Mouse (Mus musculus): ENCODE measurements around the gene Heatr9. TPM values are rescaled to one million over a fixed set of nuclear protein-coding genes. Genes with fewer than 3 reads are reported as not detected.
A peak's percentile ranks its signal among the peaks of the same experiment; 100 is the strongest.

Heatr9 gene
- total and polyA plus RNA-seq, 3 experiments = not detected

DNA sequence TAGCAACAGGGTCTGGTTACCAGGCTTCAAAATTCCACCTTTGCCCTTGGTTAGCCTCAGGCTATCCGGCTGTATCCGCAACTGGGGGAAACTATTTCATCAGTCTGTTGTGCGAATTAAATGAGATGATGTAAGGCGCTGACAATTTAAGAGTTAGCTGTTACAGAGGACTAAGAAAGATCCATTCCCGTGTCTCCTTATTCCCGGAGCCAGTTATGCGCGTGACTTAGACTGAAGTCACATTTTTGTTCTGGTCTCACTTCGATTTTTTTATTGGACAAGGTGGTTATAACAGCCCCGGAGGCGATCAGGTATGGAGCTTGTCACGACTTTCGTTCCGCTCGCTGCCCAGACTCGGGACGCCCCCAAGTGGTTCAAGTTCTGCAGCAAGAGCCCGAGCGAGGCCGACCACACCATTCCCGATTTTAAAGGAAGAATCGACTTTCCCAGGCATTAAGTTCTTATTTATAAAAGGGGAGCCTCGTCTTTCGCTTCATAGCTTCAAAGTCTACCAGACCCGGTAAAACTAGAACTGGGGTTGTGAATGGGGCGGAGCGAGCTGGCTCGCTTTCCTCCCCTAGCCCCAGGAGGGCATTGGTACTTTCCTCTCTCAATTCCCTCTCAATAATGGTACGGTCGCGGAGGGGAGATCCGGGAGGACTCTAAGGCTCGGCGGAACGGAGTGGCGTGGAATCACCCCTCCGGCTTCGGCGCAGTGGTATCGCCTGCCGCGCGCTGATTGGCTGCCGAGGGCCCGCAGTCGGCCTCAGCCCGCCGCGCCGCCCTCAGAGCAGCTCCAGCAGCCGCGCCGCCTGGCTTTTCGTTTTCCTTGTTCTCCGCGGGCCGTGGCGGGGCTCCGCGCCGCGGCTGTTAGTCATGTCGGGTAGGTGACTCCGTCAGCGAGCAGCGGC is 49.4 kb downstream of the Heatr9 start, which contains the start of gene Taf15 (continued):
- TF ChIP-seq MYC (IDR thresholded peaks at IDR 0.05; ENCODE audit: low read depth, low read length) = peak; percentile 80; the same call in 1 of the 2 replicates
- no peak for TF ChIP-seq GABPA (IDR thresholded peaks at IDR 0.05; ENCODE audit: low read depth, low read length)
- TF ChIP-seq MAZ (IDR thresholded peaks at IDR 0.05; ENCODE audit: low read depth, low read length) = peak; percentile 57; the same call in 1 of the 2 replicates
- peak; percentile 38; the same call in 1 of the 2 replicates for TF ChIP-seq ELF1 (IDR thresholded peaks at IDR 0.05; ENCODE audit: low read depth, low read length)

DNA sequence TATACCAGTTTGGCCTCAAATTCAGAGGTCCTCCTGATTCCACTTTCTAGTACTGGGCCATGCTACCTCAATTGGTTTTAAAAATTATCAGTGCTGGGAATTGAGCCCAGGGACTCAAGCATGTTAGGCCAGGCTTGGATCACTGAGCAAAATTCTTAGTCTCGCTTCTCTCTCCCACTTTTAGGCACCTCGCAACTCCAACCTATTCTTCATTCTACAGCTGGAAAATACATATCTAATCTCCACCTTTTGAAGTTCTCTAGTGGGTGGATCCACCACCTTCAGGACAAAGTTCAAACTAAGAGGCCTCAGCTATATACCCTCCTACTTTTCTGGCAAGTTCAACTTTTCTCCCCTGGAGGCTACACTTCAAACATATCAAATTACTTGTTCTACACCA is 50.2 kb downstream of the Heatr9 start:
- peak; percentile 72 for DNase-seq (ENCODE audit: low read depth, low spot score)
- Histone ChIP-seq H3K4me3 (ENCODE audit: control insufficient read depth in 1 of 2, insufficient read depth in 1 of 2, low read depth in 2 of 2, low read length in 2 of 2) (peak overlapping the region; percentile 50 to 69), H3K27ac (ENCODE audit: control insufficient read depth, low read depth, low read length) (peak overlapping the region; percentile 98)

DNA sequence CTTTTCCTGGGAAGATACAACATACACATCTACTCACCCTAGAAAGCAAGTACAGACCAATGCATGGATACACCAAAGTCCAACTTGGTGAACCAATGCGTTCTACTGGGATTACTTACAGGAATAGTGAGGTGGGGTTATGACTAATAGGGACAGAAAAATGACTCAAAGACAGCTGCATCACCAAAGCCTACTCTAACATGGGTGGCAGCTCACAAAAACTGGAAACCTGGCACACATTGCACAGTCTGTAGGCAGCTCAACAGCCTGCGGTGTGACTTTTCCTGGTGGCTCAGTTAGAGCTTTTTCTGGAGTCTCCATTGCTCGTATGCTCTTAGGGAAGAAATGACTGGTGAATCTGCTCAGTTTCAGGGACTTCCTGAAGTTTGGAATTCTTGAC is 53.2 kb downstream of the Heatr9 start:
- H3K4me3 ChIP-seq (ENCODE audit: control insufficient read depth in 1 of 2, insufficient read depth in 1 of 2, low read depth in 2 of 2, low read length in 2 of 2) = no peak overlapping the region
- H3K4me1 ChIP-seq (ENCODE audit: control insufficient read depth in 1 of 2, insufficient read depth in 2 of 2, low read length in 2 of 2) = peaks cover 9 to 10% of the 10 kb centered on the region in 2 experiments
- H3K9ac ChIP-seq (ENCODE audit: control insufficient read depth, low read depth, low read length, poor library complexity, severe bottlenecking) = no peak overlapping the region

More for the DNA sequence above, 50.2 kb downstream of the Heatr9 start:
- Histone ChIP-seq H3K79me2 (ENCODE audit: control insufficient read depth, insufficient read depth, low read length, poor library complexity) (peaks cover 40% of the 10 kb centered on the region), H3K27me3 (ENCODE audit: control insufficient read depth in 1 of 2, insufficient read depth in 2 of 2, low read length in 2 of 2) (no peaks in the 10 kb centered on the region), H3K36me3 (ENCODE audit: control insufficient read depth in 1 of 2, insufficient read depth in 2 of 2, low read length in 2 of 2) (peaks cover 20 to 36% of the 10 kb centered on the region in 2 experiments), H3K9ac (ENCODE audit: control insufficient read depth, low read depth, low read length, poor library complexity, severe bottlenecking) (peak overlapping the region; percentile 96), H3K4me1 (ENCODE audit: control insufficient read depth in 1 of 2, insufficient read depth in 2 of 2, low read length in 2 of 2) (peaks cover 18 to 20% of the 10 kb centered on the region in 2 experiments), H3K9me3 (replicated peaks; ENCODE audit: insufficient read depth, low read length) (no peaks in the 10 kb centered on the region)
- TF ChIP-seq KAT2A (conservative IDR thresholded peaks at IDR 0.05; ENCODE audit: low read depth, low read length) = no peak
- TF ChIP-seq POLR2AphosphoS2 (IDR thresholded peaks at IDR 0.05; ENCODE audit: low read length) = no peak
- TF ChIP-seq JUND (IDR thresholded peaks at IDR 0.05; ENCODE audit: low read depth, low read length) = no peak
- TF ChIP-seq CHD1 (IDR thresholded peaks at IDR 0.05; ENCODE audit: low read depth, low read length) = no peak; the same call in 1 of the 2 replicates
- TF ChIP-seq CTCF (IDR thresholded peaks at IDR 0.05 in 2 of 3, conservative IDR thresholded peaks at IDR 0.05 in 1 of 3; ENCODE audit: control insufficient read depth in 1 of 3, insufficient read depth in 1 of 3, low read depth in 2 of 3, low read length in 3 of 3, poor library complexity in 1 of 3, severe bottlenecking in 1 of 3) = no peak
- TF ChIP-seq MYC (IDR thresholded peaks at IDR 0.05; ENCODE audit: low read depth, low read length) = 0 out of 2 replicates have a peak, but pooled peaks have one; percentile 26
- TF ChIP-seq HCFC1 (IDR thresholded peaks at IDR 0.05; ENCODE audit: low read depth, low read length) = no peak

More for the DNA sequence above, 53.2 kb downstream of the Heatr9 start:
- no peak for DNase-seq (ENCODE audit: low read depth, low spot score)
- Histone ChIP-seq H3K27ac (ENCODE audit: control insufficient read depth, low read depth, low read length) (no peak overlapping the region), H3K9me3 (replicated peaks; ENCODE audit: insufficient read depth, low read length) (no peaks in the 10 kb centered on the region), H3K79me2 (ENCODE audit: control insufficient read depth, insufficient read depth, low read length, poor library complexity) (peaks cover 15% of the 10 kb centered on the region), H3K36me3 (ENCODE audit: control insufficient read depth in 1 of 2, insufficient read depth in 2 of 2, low read length in 2 of 2) (peaks cover 0 to 11% of the 10 kb centered on the region in 2 experiments; a peak in 2 of 4 replicates), H3K27me3 (ENCODE audit: control insufficient read depth in 1 of 2, insufficient read depth in 2 of 2, low read length in 2 of 2) (peaks cover 3 to 4% of the 10 kb centered on the region in 2 experiments)
- TF ChIP-seq CHD1 (IDR thresholded peaks at IDR 0.05; ENCODE audit: low read depth, low read length) (no peak), GATA1 (IDR thresholded peaks at IDR 0.05; ENCODE audit: low read depth, low read length) (no peak), MYB (IDR thresholded peaks at IDR 0.05; ENCODE audit: low read depth, low read length) (no peak), E2F4 (IDR thresholded peaks at IDR 0.05; ENCODE audit: borderline replicate concordance, low read depth, low read length) (no peak), TCF12 (IDR thresholded peaks at IDR 0.05; ENCODE audit: low read depth, low read length) (no peak), TAL1 (IDR thresholded peaks at IDR 0.05; ENCODE audit: low read length) (no peak), POLR2AphosphoS5 (IDR thresholded peaks at IDR 0.05; ENCODE audit: borderline replicate concordance, low read depth, low read length) (no peak), USF1 (IDR thresholded peaks at IDR 0.05; ENCODE audit: low read depth, low read length) (no peak), CTCF (IDR thresholded peaks at IDR 0.05 in 2 of 3, conservative IDR thresholded peaks at IDR 0.05 in 1 of 3; ENCODE audit: control insufficient read depth in 1 of 3, insufficient read depth in 1 of 3, low read depth in 2 of 3, low read length in 3 of 3, poor library complexity in 1 of 3, severe bottlenecking in 1 of 3) (no peak), RCOR1 (IDR thresholded peaks at IDR 0.05; ENCODE audit: low read depth, low read length) (no peak), UBTF (IDR thresholded peaks at IDR 0.05; ENCODE audit: borderline replicate concordance, insufficient read depth, low read depth, low read length) (no peak), ZC3H11A (IDR thresholded peaks at IDR 0.05; ENCODE audit: low read depth, low read length) (no peak), MAX (IDR thresholded peaks at IDR 0.05; ENCODE audit: low read length) (no peak), SIN3A (IDR thresholded peaks at IDR 0.05; ENCODE audit: low read length) (no peak), EP300 (IDR thresholded peaks at IDR 0.05; ENCODE audit: low read depth in 1 of 2, low read length in 2 of 2) (no peak), ETS1 (IDR thresholded peaks at IDR 0.05; ENCODE audit: low read depth, low read length) (no peak), MXI1 (IDR thresholded peaks at IDR 0.05; ENCODE audit: low read depth, low read length) (no peak), MAFK (IDR thresholded peaks at IDR 0.05; ENCODE audit: borderline replicate concordance, low read depth, low read length) (no peak)

Measured in MEL (cell line).